Mouse (Mus musculus): Measurements from ENCODE around the gene Zg16.

- no peak for TF ChIP-seq CTCF (IDR thresholded peaks at IDR 0.05; ENCODE audit: insufficient read depth, low read depth, low read length)
- no peak for TF ChIP-seq POLR2A (IDR thresholded peaks at IDR 0.05; ENCODE audit: insufficient read depth, low read depth, low read length)
These were observed 73.7 kb downstream of the Zg16 start for GRCm38 (mm10) chr7:127013385-127013784.

Measured in olfactory bulb, adult 2 months (tissue).